Mouse (Mus musculus): ENCODE data around the gene Dpf3. TPM values are rescaled to one million over a fixed set of nuclear protein-coding genes. Genes with fewer than 3 reads are reported as not detected.

Gene Dpf3
- polyA plus RNA-seq, 1 experiment = 1.6 TPM

DNA sequence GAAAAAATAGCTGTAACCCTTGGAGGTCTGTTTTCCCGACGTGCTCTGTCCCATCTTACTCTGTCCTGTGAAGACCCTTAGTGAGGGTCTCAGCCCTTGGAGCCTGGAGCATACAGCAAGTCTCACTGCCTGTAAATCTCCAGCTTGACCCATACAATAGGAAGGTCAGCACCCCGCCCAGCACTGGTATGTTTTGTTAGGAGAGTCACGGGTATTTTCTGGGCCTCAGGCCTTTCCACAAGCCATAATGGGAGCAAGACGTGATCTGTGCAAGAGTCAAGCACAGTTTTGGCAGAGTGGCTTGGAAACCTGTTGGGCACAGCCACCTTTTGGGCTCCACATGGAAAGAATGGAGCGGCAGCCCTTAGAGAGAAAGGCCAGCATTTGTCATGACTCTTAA is 40.3 kb upstream of the Dpf3 start:
- WGBS = 94% methylated on average over 6 of the region's 6 CpGs
- DNase-seq (ENCODE audit: low read depth in 1 of 2, low spot score in 2 of 2) = no peak
- no peak overlapping the region for H3K27ac ChIP-seq (ENCODE audit: insufficient read depth, low read length)
- H3K27me3 ChIP-seq (ENCODE audit: control insufficient read depth, insufficient read depth, low read length) = no peaks in the 10 kb centered on the region
- no peak for TF ChIP-seq CTCF (IDR thresholded peaks at IDR 0.05; ENCODE audit: extremely low read depth, insufficient read depth, insufficient read length, insufficient replicate concordance)
- no peak for TF ChIP-seq POLR2A (IDR thresholded peaks at IDR 0.05; ENCODE audit: low read depth, low read length)
- H3K4me3 ChIP-seq (ENCODE audit: extremely low read depth, insufficient read depth, insufficient read length) = no peak overlapping the region
- peaks cover 6% of the 10 kb centered on the region for H3K36me3 ChIP-seq (ENCODE audit: control insufficient read depth, insufficient read depth, low read length)
- no peaks in the 10 kb centered on the region for H3K4me1 ChIP-seq (ENCODE audit: control insufficient read depth, insufficient read depth, insufficient read length)

DNA sequence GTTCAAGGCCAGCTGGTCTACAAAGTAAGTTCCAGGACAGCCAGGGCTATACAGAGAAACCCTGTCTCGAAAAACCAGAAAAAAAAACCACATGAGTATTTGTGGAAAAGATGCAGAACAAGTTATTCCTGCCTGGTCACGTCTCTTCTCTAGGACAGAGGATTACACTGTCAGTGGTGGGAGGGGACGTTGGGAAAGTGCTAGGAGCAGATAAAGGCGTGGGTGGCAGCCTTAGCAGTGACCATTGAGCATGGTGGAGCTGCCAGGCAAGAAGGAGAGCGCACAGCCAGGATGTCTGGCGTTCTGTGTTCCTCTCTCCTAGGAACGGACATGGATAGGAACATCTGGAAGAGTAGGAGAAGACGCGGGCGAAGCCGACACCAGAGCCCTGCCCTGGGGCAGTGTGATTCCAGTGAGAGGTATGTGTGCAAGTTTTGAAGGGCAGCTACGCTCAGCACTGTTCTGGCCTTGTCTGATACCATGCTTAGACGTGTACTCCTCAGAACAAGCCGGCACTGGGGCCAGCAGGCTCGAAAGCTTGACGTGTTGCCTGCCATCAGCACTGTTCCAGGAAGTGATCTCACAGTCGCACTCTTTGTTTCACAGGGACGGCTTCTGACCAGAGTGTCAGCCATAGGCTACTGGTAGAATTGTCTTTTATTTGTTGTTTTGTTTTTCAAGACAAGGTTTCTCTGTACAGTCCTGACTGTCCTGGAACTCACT is 38.5 kb upstream of the Dpf3 start:
- no peak overlapping the region for H3K27ac ChIP-seq (ENCODE audit: insufficient read depth, low read length)
- H3K4me1 ChIP-seq (ENCODE audit: control insufficient read depth, insufficient read depth, insufficient read length) = no peaks in the 10 kb centered on the region; the same call in 1 of the 2 replicates
- DNase-seq (ENCODE audit: low read depth in 1 of 2, low spot score in 2 of 2) = no peak
- no peak for TF ChIP-seq POLR2A (IDR thresholded peaks at IDR 0.05; ENCODE audit: low read depth, low read length)
- no peak for TF ChIP-seq CTCF (IDR thresholded peaks at IDR 0.05; ENCODE audit: extremely low read depth, insufficient read depth, insufficient read length, insufficient replicate concordance)
- H3K27me3 ChIP-seq (ENCODE audit: control insufficient read depth, insufficient read depth, low read length) = no peaks in the 10 kb centered on the region
- WGBS = 87% methylated on average over 17 of the region's 18 CpGs
- peaks cover 2% of the 10 kb centered on the region for H3K36me3 ChIP-seq (ENCODE audit: control insufficient read depth, insufficient read depth, low read length)
- H3K4me3 ChIP-seq (ENCODE audit: extremely low read depth, insufficient read depth, insufficient read length) = no peak overlapping the region

DNA sequence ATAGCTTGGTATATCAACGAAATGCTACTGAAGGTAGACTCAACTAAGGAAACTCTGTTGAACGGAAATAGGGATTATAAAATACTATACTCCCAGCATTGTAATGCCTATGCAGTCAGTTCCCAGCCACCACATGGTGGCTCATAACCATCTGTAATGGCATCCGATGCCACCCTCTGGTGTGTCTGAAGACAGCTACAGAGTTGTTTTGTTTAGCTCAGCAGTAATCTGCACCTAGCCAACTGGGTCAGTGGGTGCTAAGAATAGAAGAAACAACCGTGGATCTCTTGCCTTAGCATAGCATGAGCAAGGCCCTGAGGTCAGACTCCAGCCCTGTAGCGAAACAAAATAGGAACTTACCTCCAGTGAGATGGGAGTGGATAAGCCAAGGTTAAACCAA is 36.8 kb upstream of the Dpf3 start:
- 87% methylated on average over 5 of the region's 5 CpGs for WGBS
- no peaks in the 10 kb centered on the region; the same call in 1 of the 2 replicates for H3K4me1 ChIP-seq (ENCODE audit: control insufficient read depth, insufficient read depth, insufficient read length)
- H3K36me3 ChIP-seq (ENCODE audit: control insufficient read depth, insufficient read depth, low read length) = no peaks in the 10 kb centered on the region; the same call in 1 of the 2 replicates
- H3K27ac ChIP-seq (ENCODE audit: insufficient read depth, low read length) = no peak overlapping the region
- no peaks in the 10 kb centered on the region for H3K27me3 ChIP-seq (ENCODE audit: control insufficient read depth, insufficient read depth, low read length)
- no peak for DNase-seq (ENCODE audit: low read depth in 1 of 2, low spot score in 2 of 2)
- H3K4me3 ChIP-seq (ENCODE audit: extremely low read depth, insufficient read depth, insufficient read length) = no peak overlapping the region
- TF ChIP-seq POLR2A (IDR thresholded peaks at IDR 0.05; ENCODE audit: low read depth, low read length) = no peak
- TF ChIP-seq CTCF (IDR thresholded peaks at IDR 0.05; ENCODE audit: extremely low read depth, insufficient read depth, insufficient read length, insufficient replicate concordance) = no peak

DNA sequence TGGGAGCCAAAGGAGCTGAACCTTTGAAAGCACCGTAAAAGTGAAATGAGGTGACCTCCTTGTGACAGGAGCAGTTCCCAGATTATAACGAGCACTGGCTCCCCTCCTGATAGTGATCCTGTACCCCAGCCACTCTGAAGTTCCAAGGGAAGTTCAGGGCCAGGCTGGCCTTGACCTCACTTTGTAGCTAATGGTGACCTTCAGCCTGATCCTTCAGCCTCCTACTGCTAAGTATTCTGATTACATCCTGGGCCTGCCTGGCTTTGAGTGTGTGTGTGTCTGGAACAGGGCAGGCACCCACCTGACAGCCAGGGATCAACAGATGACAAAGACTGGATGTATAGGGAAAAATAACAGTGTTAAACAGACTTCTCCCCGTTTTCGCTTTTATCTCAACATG is 36.4 kb upstream of the Dpf3 start:
- Histone ChIP-seq H3K4me3 (ENCODE audit: extremely low read depth, insufficient read depth, insufficient read length) (no peak overlapping the region), H3K27me3 (ENCODE audit: control insufficient read depth, insufficient read depth, low read length) (no peaks in the 10 kb centered on the region), H3K4me1 (ENCODE audit: control insufficient read depth, insufficient read depth, insufficient read length) (no peaks in the 10 kb centered on the region; the same call in 1 of the 2 replicates), H3K36me3 (ENCODE audit: control insufficient read depth, insufficient read depth, low read length) (no peaks in the 10 kb centered on the region; the same call in 1 of the 2 replicates), H3K27ac (ENCODE audit: insufficient read depth, low read length) (no peak overlapping the region)
- TF ChIP-seq CTCF (IDR thresholded peaks at IDR 0.05; ENCODE audit: extremely low read depth, insufficient read depth, insufficient read length, insufficient replicate concordance) = no peak
- TF ChIP-seq POLR2A (IDR thresholded peaks at IDR 0.05; ENCODE audit: low read depth, low read length) = no peak
- WGBS = 92% methylated on average over 4 of the region's 4 CpGs
- DNase-seq (ENCODE audit: low read depth in 1 of 2, low spot score in 2 of 2) = no peak

DNA sequence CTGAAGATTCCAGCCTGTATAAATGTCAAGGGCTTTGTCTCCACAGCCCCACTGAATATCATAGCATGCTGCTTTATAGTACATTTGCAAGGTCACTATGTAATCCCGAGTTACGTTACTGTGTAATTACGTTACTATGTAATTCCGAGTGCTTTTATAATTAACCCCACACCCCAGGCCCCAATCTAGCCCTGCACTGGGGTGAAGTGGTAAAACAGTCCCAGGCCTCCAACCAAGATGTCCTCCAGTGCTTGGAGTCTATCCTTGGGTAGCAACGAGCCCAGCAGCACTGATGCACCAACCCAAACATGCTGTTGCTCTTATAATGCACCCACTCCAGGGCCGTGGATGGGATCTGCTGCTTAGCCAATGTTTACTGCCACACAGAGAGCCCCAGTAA is 35.5 kb upstream of the Dpf3 start:
- Histone ChIP-seq H3K27ac (ENCODE audit: insufficient read depth, low read length) (no peak overlapping the region), H3K4me1 (ENCODE audit: control insufficient read depth, insufficient read depth, insufficient read length) (no peaks in the 10 kb centered on the region; the same call in 1 of the 2 replicates), H3K4me3 (ENCODE audit: extremely low read depth, insufficient read depth, insufficient read length) (no peak overlapping the region), H3K36me3 (ENCODE audit: control insufficient read depth, insufficient read depth, low read length) (no peaks in the 10 kb centered on the region; the same call in 1 of the 2 replicates), H3K27me3 (ENCODE audit: control insufficient read depth, insufficient read depth, low read length) (no peaks in the 10 kb centered on the region)
- 95% methylated on average over 6 of the region's 6 CpGs for WGBS
- no peak for TF ChIP-seq CTCF (IDR thresholded peaks at IDR 0.05; ENCODE audit: extremely low read depth, insufficient read depth, insufficient read length, insufficient replicate concordance)
- TF ChIP-seq POLR2A (IDR thresholded peaks at IDR 0.05; ENCODE audit: low read depth, low read length) = no peak
- no peak for DNase-seq (ENCODE audit: low read depth in 1 of 2, low spot score in 2 of 2)

DNA sequence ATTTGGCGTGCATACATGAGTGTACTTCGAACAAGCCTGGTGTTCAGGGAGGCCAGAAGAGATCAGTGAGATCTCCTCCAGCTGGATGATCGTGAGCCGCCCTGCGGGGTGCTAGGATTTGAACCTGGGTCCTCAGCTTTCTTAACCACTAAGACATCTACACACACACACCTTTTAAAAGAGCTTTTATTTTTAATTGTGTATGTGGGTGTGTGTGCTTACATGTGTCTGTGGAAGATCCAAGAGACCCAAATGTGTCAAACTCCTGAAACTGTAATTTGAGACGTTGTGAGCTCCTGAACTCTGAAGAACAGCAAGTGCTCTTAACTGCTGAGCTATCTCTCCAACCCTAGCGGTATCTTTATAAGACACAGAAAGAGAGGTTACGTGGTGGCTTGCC is 33.6 kb upstream of the Dpf3 start:
- TF ChIP-seq POLR2A (IDR thresholded peaks at IDR 0.05; ENCODE audit: low read depth, low read length) = no peak
- no peak for TF ChIP-seq CTCF (IDR thresholded peaks at IDR 0.05; ENCODE audit: extremely low read depth, insufficient read depth, insufficient read length, insufficient replicate concordance)
- Histone ChIP-seq H3K36me3 (ENCODE audit: control insufficient read depth, insufficient read depth, low read length) (no peaks in the 10 kb centered on the region), H3K27me3 (ENCODE audit: control insufficient read depth, insufficient read depth, low read length) (no peaks in the 10 kb centered on the region), H3K4me3 (ENCODE audit: extremely low read depth, insufficient read depth, insufficient read length) (peak overlapping the region; percentile 91; the same call in 1 of the 2 replicates), H3K4me1 (ENCODE audit: control insufficient read depth, insufficient read depth, insufficient read length) (no peaks in the 10 kb centered on the region; the same call in 1 of the 2 replicates), H3K27ac (ENCODE audit: insufficient read depth, low read length) (no peak overlapping the region)
- DNase-seq (ENCODE audit: low read depth in 1 of 2, low spot score in 2 of 2) = no peak
- 56% methylated on average over 8 of the region's 8 CpGs for WGBS

DNA sequence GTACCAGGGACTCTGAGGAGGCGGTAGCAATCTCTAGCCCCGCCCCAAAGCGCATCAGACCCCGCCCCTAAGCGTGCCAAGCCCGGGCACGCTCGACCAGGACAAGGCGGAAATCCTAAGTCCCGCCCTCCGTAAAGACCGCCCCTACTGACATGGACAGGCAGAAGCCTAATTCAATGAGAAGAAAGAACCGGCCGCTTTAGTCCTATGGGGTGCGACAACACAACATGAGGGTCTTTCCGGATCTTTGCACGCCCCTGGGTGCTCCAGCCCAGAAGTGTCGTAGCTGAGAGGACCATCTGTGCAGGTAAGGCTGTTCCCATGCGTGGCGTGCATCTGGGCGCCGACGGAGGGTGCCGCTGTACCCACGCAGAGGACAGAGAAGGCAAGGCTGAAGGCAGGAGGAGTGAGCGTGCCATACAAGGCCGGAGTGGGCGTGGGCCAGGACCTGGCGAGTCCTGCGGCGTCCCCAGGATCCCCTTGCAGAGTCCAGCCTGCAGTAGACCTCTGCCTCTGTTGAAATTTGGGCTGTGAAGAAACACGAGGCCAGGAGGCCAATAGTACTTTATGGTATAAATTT is 32.9 kb upstream of the Dpf3 start, which contains the start of gene Dcaf4:
Gene Dcaf4 (plus strand): TSS at position 156 of the 580 bp plus-strand sequence.
- Histone ChIP-seq H3K4me3 (ENCODE audit: extremely low read depth, insufficient read depth, insufficient read length) (peak within 1 kb of the TSS; percentile 91), H3K27ac (ENCODE audit: insufficient read depth, low read length) (peak within 1 kb of the TSS; percentile 63), H3K27me3 (ENCODE audit: control insufficient read depth, insufficient read depth, low read length) (no peaks in the 10 kb centered on the region), H3K4me1 (ENCODE audit: control insufficient read depth, insufficient read depth, insufficient read length) (no peaks in the 10 kb centered on the region; the same call in 1 of the 2 replicates), H3K36me3 (ENCODE audit: control insufficient read depth, insufficient read depth, low read length) (no peaks in the 10 kb centered on the region)
- DNase-seq (ENCODE audit: low read depth in 1 of 2, low spot score in 2 of 2) = peak; percentile 87 to 97
- TF ChIP-seq POLR2A (IDR thresholded peaks at IDR 0.05; ENCODE audit: low read depth, low read length) = no peak; the same call in 1 of the 2 replicates
- TF ChIP-seq CTCF (IDR thresholded peaks at IDR 0.05; ENCODE audit: extremely low read depth, insufficient read depth, insufficient read length, insufficient replicate concordance) = no peak
- WGBS = under 1% methylated on average over 32 of the region's 32 CpGs
